Mouse (Mus musculus) ES-E14 (cell line): Measurements from ENCODE around the gene Rad23b. TPM values are rescaled to one million over a fixed set of nuclear protein-coding genes. Genes with fewer than 3 reads are reported as not detected.

Experiments used
- DNase-seq: peaks from one replicate; pipeline ENCODE4 v3.0.0-alpha.2; 2013; ENCODE audit warnings: low read depth, low spot score
- H3K27ac ChIP-seq: 2 replicates; pipeline ENCODE4 v1.5.1; 2012; ENCODE audit warnings: low read depth, mild to moderate bottlenecking, low read length, moderate library complexity, mixed read lengths; ENCODE audit not compliant: poor library complexity, insufficient read depth, severe bottlenecking
- H3K36me3 ChIP-seq: 2 replicates; pipeline ENCODE4 v1.6.1; 2012; ENCODE audit warnings: mild to moderate bottlenecking, low read length, moderate library complexity, mixed read lengths; ENCODE audit not compliant: control insufficient read depth, poor library complexity, insufficient read depth, severe bottlenecking
- H3K4me1 ChIP-seq, 2 experiments: fragments of 150-350 bp in 1 of 2; sonication (generic) in 1 of 2; 2 replicates each; pipeline ENCODE4 v1.6.1; 2012; ENCODE audit warnings: low read length in 2 of 2, mild to moderate bottlenecking in 1 of 2, mixed read lengths in 1 of 2; ENCODE audit not compliant: control insufficient read depth in 2 of 2, insufficient read depth in 2 of 2, poor library complexity in 1 of 2
- H3K4me3 ChIP-seq, 2 experiments: fragments of 150-350 bp in 1 of 2; sonication (generic) in 1 of 2; 2 replicates each; pipeline ENCODE4 v1.5.1; 2012; ENCODE audit warnings: low read length in 2 of 2, low read depth in 1 of 2, mild to moderate bottlenecking in 1 of 2, mixed read lengths in 1 of 2; ENCODE audit not compliant: insufficient read depth in 1 of 2, poor library complexity in 1 of 2, severe bottlenecking in 1 of 2
- H3K9ac ChIP-seq: 2 replicates; pipeline ENCODE4 v1.6.1; 2012; ENCODE audit warnings: low read depth, mild to moderate bottlenecking, low read length, mixed read lengths; ENCODE audit not compliant: poor library complexity, insufficient read depth, severe bottlenecking
- H3K9me3 ChIP-seq: fragments of 150-350 bp; sonication (generic); 2 replicates; pipeline ENCODE4 v1.6.1; 2012; ENCODE audit warnings: low read depth, mild to moderate bottlenecking, low read length; ENCODE audit not compliant: control insufficient read depth, insufficient read depth
- CHD2 ChIP-seq: IDR thresholded peaks from 2 replicates; pipeline ENCODE4 v1.6.1; 2014; ENCODE audit warnings: mild to moderate bottlenecking, low read depth, low read length, inconsistent platforms
- HCFC1 ChIP-seq: IDR thresholded peaks from 2 replicates; pipeline ENCODE4 v1.6.1; 2012; ENCODE audit warnings: low read length, inconsistent platforms, borderline replicate concordance; ENCODE audit not compliant: insufficient read depth
- MAFK ChIP-seq: IDR thresholded peaks from 2 replicates; pipeline ENCODE4 v1.6.1; 2014; ENCODE audit warnings: mild to moderate bottlenecking, low read depth, low read length, inconsistent platforms; ENCODE audit not compliant: insufficient read depth
- ZC3H11A ChIP-seq: IDR thresholded peaks from 2 replicates; pipeline ENCODE4 v1.6.1; 2012; ENCODE audit warnings: low read depth, mild to moderate bottlenecking, inconsistent platforms, low read length, borderline replicate concordance
- ZNF384 ChIP-seq: IDR thresholded peaks from 2 replicates; pipeline ENCODE4 v1.6.1; 2012; ENCODE audit warnings: low read depth, low read length, inconsistent platforms
- in situ Hi-C, 2 experiments: fragments of 600-800 bp; cut with MboI; formaldehyde crosslinking; loops; one replicate each; pipeline ENCODE4 v1.15.1; 2025; ENCODE audit warnings: low sequenced_read_pairs in 2 of 2, inconsistent platforms in 1 of 2; ENCODE audit not compliant: unreplicated experiment in 2 of 2
- total RNA-seq: library from RNA; depleted of rRNA; stranded (reverse); fragments of 300-350 nt; gene quantifications from 2 replicates; pipeline ENCODE4 v1.2.3, GENCODE M21; 2012

Rad23b gene
- total RNA-seq, 1 experiment: 188 TPM

- no peak overlapping the region for H3K9ac ChIP-seq
- TF ChIP-seq ZC3H11A: no peak
- no peak for TF ChIP-seq HCFC1
- no peak for TF ChIP-seq ZNF384
- TF ChIP-seq MAFK: no peak
- TF ChIP-seq CHD2: no peak
- in situ Hi-C loops: no loop called here
These were observed 14.6 kb upstream of the Rad23b start for GRCm38 (mm10) chr4:55335030-55335770.

GRCm38 (mm10) chr4:55338905-55339304 is 10.9 kb upstream of the Rad23b start:
- H3K9ac ChIP-seq: no peak overlapping the region
- TF ChIP-seq MAFK: no peak
- peaks cover 0 to 8% of the 10 kb centered on the region in 2 experiments; a peak in 3 of 4 replicates for H3K4me1 ChIP-seq
- H3K9me3 ChIP-seq: no peaks in the 10 kb centered on the region
- no peaks in the 10 kb centered on the region for H3K36me3 ChIP-seq
- no peak overlapping the region for H3K4me3 ChIP-seq
- H3K27ac ChIP-seq: no peak overlapping the region
- DNase-seq: no peak
- in situ Hi-C loops: no loop called here

More at GRCm38 (mm10) chr4:55335030-55335770, 14.6 kb upstream of the Rad23b start:
- Histone ChIP-seq H3K27ac (no peak overlapping the region), H3K4me1 (no peaks in the 10 kb centered on the region), H3K9me3 (no peaks in the 10 kb centered on the region), H3K36me3 (no peaks in the 10 kb centered on the region), H3K4me3 (no peak overlapping the region)
- no peak for DNase-seq

- H3K4me3 ChIP-seq: no peak overlapping the region
- TF ChIP-seq ZNF384 (no peak), HCFC1 (no peak), ZC3H11A (no peak), MAFK (no peak), CHD2 (no peak)
- H3K36me3 ChIP-seq: no peaks in the 10 kb centered on the region
- DNase-seq: no peak
- in situ Hi-C loops: no loop called here
- peaks cover 0 to 8% of the 10 kb centered on the region in 2 experiments; a peak in 3 of 4 replicates for H3K4me1 ChIP-seq
- H3K9me3 ChIP-seq: no peaks in the 10 kb centered on the region
- no peak overlapping the region for H3K27ac ChIP-seq
- no peak overlapping the region for H3K9ac ChIP-seq
These were observed 10.5 kb upstream of the Rad23b start for GRCm38 (mm10) chr4:55339388-55339787.

- no peak overlapping the region for H3K27ac ChIP-seq
- in situ Hi-C loops: no loop called here
- no peak for DNase-seq
These were observed 8.0 kb upstream of the Rad23b start for GRCm38 (mm10) chr4:55341797-55342196.

More at GRCm38 (mm10) chr4:55341797-55342196, 8.0 kb upstream of the Rad23b start:
- Histone ChIP-seq H3K9ac (no peak overlapping the region), H3K36me3 (no peaks in the 10 kb centered on the region), H3K4me1 (peaks cover 0 to 8% of the 10 kb centered on the region in 2 experiments; a peak in 3 of 4 replicates), H3K4me3 (no peak overlapping the region), H3K9me3 (no peaks in the 10 kb centered on the region)
- TF ChIP-seq CHD2 (no peak), ZC3H11A (no peak), HCFC1 (no peak), MAFK (no peak), ZNF384 (no peak)
